Mouse (Mus musculus): ENCODE results near the gene Wrap53.
A peak's percentile ranks its signal among the peaks of the same experiment; 100 is the strongest.
"Not testable (repeated sequence)": the region's sequence is repeated elsewhere in the genome, so short reads cannot be mapped to it uniquely, and the experiment has no call there.

Wrap53 gene

DNA sequence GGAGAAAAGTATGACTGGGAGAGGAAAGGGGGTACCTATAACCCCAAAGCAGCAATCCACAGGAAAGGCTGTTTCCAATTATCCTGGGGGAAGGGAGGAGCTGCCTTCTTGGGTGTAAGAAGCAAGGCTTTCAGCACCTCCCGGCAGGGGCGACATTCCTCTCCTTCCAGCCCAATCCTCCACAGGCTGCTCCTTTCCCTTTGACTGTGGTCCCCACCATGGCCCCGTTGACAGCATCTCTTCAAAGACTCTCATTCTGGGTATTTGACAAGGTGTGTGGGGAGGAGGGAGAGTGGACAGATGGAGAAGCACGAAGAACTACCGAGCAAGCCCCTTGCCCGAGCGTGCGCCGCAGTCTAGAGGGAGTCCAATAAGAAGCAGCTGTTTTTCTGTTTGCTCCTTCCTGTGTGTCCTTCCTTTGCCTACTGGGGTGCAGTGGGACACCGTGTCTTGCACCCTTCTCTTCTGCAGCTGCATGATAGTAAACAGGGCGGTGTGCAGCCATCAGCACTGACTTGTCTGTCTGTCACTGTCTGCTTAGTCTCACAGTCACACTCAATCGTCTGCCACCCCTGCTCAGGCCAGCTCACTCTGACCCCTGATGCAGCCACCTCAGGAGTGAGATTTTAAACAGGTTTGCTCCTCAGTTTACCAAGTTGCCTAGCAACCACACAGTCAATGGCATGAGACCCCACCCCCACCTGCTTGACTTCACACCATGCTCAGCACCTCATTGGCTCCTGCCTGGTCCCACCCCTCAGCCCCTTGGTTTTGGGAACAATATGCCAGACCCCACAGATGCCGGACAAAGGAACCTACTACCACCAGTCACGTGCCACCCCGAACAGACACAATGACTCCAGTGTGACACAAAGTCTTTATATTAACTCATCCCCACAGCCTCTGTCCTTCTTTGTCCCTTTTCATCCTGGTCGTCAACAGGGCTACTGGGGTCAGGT lies 18.9 kb downstream of the Wrap53 start:
- no peak for DNase-seq

DNA sequence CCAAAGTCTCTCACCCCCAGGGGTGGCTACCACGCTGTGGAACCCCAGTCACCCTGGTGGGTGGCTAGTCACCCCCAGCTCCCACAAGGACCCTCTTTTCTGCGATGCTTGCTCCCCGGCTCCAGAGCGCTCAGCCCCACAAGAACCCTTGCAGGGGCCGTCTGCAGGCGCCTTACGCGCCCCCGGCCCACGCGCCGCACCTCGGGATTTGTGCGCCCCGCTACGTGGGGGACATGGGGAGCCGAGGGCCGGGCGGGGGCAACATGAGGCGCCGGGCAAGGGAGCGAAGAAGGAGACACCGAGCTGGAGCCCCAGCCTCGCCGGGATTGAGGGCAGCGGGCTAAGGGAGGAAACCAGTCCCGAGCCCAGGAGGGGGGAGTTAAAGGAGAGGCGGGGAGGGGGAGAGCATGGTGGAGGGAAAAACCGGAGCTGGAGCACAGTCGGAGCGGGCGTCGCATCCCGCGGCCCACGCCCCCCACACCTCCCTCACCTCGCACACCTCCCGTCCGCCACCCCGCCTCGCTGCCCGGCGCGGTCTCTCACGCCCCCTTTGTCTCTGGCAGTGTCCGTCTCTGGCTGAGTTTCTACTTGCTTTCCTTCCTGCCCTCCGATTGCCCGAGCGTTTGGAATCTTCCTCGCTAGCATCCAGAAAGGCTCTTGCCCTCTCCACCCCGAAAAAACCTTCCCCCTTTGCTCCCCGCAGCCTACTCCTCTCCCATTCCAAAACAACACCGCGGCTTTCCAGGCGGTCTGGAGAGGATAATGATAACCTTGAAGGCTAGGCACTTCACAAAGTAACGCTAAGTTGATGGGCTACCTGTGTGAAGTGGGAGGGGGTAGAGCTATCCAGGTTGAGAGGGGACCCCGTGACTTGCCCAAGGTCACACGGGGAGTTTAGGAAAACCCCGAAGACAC lies 19.9 kb downstream of the Wrap53 start, which contains the start of gene Efnb3:
Gene Efnb3, minus strand, starts transcription at position 355 of the 915 bp plus-strand sequence.
- DNase-seq, result peak; percentile 5

DNA sequence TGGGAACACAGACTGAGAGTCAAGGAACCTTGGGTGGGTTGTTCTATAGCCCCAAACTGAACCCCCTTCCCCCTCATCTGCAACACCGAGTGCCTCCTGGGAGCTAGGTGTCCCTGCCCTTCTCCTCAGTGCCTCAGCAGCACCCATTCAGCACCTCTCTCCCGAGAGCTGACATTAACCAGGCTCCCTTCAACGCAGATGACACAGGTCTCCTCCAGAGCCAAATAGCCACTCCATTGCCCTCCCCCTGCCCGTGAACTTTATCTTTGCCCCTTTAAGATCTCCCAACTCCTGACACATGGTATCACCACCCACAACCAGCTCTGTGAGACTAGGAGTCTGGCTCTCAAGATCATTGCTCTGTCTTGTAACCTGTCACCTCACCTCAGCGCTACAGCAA lies 20.9 kb downstream of the Wrap53 start:
- no peak for DNase-seq

DNA sequence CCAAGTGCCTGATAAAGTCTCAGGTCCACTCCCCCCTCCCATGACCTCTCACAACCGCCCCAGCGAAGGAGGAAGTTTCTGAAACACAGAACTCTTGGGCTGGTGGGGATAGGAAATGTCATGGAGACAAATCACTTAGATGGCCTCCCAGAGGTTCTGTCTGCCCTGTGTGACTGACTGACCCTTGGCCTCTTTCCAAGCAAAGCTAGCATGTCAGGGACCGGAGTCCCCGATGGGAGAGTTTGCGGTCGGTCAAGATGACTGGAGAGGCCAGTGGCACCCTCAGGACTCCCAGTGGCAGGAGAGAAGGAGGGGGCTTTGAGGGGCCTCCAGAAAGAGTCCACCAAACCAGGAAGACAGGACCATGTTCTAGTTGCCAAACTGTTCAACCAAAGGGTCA lies 21.3 kb downstream of the Wrap53 start:
- DNase-seq, result no peak

DNA sequence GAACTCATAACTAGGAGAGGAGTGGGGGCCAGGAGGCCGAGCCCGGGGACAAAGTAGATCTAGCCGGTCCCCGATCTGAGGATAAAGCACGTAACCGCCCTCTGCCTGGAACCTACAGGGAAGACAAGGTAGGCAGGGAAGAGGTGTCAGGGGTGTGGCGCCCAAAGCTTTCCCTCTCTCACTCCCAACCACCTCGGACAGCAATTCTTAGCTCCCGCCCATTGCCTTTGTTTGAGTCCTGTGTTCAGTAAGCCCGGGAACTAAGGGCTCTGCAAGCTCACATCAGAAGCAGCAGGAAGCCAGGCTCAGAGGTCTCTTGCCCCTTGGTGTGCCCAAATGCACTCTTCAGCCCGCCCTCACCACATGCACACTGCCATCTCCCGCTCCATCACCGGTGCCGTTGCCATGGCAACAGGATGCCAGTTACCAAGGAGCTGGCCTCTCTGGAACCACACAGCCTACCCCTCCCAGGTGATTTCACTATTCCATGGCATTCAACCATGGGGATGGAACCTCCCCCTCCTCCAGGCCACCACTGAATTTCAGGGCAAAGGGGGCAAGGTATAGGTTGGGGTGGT lies 22.6 kb downstream of the Wrap53 start:
- DNase-seq, result no peak

DNA sequence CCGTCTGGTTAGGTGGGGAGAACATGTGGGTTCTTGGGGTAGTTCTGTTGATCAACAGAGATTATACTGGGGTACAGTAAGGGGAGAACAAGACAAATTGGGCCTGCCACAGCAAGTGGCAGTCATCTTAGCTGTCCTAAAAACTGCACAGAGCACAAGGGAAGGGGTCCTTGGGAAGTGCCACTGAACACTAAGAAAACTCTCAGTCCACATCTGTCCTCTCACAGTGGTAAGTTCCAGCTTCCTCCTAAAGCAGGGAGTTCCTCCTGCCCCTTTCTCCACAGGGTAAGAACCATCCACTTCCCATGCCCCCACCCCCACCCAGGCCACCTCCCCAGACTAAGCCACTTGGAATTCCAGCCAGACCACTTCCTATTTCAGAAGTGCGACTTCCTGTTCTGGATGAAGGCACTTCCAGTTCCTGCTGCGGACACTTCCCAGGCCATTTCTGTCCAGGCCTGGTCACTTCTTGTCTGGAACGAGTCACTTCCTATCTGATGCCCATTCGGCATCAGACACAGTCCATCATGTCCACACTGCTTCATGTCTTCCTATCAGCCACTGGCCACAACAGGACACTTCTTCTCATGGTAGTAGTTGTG lies 25.4 kb downstream of the Wrap53 start:
- DNase-seq, result no peak

DNA sequence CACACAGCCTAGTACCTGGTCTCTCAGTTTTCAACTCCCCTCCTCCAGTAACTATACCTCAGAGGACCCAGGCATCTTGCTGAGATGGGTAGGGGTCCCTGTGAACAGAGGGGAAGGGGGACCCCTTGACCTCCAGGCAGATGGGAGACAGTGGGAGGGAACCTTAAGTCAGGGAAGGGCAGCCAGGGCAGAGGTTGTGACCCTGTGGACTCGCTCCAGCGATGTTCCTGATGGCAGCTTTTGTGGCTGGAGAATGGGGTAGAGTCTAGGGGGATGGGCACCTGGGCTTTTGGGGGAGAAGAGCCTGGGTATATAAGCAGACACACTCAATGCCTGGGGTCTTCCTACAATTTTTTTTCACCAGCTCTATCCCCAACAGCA lies 26.7 kb downstream of the Wrap53 start:
- no peak for DNase-seq

DNA sequence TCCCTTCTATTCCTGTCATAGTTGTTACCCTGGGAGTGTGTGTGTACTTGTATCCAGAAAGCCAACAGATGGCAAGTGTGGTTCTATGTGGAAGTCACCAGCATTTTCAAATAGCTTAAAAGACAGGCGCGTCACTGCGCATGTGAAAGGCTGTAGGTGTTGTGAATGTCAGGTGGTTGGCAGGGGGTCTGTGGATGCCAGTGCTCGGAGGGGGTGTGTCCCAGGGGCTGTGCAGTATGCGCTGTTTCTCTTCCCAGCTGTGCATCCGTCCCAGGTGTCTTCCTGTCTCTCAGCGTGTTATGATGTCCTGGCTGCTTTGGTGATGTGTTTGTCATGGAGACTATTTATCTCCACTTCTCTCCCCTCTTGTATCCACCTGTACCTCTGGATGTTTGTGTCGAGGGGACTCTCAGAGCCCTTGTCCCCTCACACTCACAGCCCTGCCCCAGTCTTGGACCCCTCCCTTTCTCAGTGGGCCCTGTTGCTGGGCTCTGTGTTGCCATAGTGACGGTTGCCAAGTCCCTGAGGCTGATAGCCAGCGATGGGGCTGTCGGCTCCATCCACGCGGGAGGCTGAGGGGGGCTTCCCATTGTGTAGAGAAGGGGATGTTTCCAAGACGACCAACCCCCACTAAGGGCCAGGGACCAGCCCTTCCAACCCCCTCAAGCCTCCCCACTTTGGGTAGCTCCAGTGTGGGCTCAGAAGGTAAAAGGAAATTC lies 27.3 kb downstream of the Wrap53 start:
- no peak for DNase-seq

DNA sequence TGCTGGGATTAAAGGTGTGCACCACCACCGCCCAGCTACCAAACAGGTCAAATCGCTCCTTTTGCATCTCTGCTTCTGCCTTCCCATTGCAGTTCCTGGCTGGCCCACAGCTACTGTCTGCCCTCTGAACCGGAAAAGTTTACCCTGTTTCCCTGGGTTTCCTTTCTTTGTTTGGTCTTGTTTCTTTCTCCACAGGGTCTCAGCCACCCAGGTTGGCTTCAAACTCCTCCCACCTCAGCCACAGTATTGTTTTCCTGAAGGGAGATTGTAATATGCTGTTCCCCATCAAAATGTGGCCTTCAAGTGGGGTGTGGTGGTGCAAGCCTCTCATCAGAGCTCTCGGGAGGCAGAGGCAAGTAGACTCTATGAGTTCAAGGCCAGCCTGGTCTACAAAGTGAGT lies 28.7 kb downstream of the Wrap53 start:
- DNase-seq, result no peak

DNA sequence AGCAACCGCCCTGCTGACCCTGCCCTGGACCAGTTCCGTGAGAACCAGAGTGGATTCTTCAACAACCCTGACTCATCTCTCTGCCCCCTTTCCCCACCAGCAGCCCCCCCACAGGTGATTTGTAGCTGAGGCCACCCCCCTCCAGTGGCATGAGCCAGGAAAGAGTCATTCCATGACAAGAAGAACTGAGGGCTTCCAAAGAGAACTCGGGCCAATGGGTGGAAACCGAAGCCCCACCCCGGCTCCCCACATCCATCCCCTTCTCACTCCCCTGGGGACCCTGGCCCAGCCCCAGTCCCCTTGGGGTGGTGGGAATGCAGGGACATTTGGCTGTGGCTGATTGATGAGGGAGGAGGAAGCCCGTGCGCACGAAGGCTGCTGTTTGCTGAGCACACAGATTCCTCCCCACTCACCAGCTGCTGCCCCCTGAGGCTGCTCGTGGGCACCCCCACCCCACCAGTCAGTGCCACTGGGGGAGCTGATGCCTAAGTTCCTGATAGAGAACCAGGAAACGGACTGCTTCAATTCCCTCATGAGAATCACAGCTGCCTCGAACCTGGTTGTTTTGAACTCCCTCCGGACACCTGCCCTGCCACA lies 30.9 kb downstream of the Wrap53 start, which contains the start of gene Dnah2:
Gene Dnah2, minus strand, starts transcription at position 51 of the 597 bp plus-strand sequence.
- DNase-seq, result no peak

DNA sequence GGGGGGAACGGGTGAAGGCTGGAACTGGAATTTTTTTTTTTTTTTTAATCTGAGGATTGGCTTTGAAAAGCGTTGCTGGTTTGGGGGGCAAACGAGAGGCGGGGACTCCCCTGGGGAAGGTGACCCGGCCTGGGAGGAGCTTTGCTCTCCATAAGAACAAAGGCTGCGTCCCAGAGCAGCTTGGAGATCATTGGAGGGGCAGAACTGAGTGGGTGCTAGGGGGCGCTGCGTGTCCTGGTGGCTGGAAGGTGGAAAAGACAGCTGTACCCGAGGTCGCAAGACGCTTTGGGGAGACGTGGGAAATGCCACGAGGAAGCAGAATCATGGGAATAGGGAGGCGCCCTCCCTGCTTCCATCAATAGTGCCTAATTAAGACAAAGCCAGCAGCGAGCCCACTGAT lies 33.0 kb downstream of the Wrap53 start:
- peak; percentile 53 for DNase-seq

DNA sequence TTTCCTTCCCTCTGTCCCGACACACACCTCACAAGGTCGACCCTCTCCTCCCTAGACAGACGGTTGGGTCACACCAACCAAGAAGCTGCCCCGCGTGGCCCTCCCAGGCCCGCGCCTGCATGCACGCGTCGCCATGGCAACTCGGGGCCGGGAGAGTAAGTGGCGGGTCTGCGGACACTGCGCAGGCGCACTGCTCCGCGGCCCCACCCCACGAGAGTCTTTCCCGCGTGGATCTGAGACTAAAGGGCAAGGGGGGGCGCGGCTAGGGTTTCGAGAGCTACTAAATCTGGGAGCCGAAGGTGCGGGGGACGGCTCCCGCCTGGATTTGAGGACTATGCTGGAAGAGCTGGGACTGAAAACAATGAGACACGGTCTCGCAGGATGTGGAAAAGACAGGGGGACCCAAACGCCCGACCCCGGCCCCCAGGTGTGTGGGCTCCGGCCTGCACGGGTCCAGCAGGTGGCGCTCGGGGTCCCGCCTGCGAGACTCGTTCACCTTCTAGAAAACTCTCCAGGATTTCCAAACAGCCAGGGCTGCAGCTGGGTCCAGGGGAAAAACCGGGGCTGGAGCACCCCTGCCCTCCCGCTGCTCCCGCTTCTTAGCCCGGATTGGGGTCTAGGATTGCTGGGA lies 33.5 kb downstream of the Wrap53 start:
- DNase-seq, result peak; percentile 80

DNA sequence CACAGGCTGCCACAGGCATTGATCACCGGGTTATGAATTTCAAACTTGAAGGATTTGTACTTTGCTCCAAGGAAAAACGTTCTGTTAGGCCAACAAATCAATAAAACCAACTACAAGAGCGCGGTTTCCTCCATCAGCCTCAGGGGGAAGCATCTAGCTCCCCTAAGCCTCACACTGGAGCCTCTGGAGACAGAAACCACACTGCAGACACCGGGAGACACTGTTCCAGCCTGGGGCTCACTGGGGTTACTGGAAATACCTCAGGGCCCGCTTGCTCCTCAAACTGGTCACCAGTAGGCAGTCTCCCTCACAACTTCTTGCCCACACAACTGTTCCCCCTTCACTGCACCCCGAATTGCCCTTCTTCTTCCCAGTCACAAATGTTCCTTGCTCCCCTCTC lies 34.1 kb downstream of the Wrap53 start:
- DNase-seq, result no peak

DNA sequence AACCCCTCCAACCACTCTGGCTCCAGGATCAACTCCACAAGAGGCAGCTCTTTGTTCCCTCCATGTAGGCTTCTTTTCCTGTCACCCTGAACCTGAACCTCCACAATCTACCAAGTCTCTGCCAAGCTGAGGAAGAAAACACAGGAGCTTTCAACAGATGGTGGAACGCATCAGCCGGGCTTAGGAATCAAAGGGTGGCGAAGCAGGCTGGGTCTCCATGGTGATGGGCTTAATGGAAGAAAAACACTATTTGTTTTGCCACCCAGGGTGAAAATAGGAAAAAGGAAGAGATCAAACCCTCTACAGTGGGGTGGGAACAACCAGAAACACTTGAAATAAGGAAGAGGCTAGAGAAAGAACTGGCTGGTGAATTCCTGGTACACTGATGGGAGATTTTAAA lies 36.5 kb downstream of the Wrap53 start:
- no peak for DNase-seq

DNA sequence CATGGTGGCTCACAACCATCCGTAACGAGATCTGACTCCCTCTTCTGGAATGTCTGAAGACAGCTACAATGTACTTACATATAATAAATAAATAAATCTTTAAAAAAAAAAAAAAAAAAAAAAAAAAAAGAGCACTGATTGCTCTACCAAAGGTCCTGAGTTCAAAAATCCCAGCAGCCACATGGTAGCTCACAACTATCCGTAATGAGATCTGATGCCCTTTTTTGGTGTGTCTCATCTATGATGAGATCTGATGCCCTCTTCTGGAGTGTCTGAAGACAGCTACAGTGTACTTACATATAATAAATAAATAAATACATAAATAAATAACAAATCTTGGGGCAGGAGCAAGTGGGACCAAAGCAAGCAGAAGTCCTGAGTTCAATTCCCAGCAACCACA lies 38.3 kb downstream of the Wrap53 start:
- not testable (repeated sequence) for DNase-seq

DNA sequence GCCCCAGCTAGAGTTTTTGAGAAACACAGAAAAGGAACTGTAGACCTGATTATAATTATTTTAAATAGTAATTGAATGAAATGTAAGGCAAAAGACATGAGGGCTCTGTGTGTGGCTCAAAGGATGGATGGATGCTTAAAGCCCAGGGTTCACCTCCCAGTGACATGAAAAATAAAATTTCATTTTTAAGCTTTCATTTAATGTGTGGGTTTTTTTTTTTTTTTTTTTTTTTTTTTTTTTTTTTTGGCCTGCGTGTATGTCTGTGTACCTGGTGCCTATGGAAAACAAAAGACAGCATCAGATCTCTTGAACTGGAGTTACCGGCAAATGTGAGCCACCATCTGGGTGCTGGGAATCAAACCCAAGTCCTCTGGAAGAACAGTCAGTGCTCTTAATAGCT lies 39.4 kb downstream of the Wrap53 start:
- DNase-seq, result no peak

DNA sequence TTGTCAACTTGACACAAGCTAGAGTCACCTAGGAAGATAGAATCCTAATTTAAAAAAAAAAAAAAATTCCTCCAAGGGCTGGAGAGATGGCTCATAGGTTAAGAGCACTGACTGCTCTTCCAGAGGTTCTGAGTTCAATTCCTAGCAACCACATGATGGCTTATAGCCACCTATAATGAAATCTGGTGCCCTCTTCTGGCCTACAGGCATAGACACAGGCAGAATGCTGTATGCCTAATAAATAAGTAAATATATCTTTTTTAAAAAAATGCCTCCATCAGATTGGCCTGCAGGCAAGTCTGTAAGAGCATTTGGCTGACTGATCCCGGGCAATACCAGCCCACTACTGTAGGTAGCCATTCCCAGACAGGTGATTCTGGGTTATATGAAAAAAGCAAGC lies 45.1 kb downstream of the Wrap53 start:
- no peak for DNase-seq

DNA sequence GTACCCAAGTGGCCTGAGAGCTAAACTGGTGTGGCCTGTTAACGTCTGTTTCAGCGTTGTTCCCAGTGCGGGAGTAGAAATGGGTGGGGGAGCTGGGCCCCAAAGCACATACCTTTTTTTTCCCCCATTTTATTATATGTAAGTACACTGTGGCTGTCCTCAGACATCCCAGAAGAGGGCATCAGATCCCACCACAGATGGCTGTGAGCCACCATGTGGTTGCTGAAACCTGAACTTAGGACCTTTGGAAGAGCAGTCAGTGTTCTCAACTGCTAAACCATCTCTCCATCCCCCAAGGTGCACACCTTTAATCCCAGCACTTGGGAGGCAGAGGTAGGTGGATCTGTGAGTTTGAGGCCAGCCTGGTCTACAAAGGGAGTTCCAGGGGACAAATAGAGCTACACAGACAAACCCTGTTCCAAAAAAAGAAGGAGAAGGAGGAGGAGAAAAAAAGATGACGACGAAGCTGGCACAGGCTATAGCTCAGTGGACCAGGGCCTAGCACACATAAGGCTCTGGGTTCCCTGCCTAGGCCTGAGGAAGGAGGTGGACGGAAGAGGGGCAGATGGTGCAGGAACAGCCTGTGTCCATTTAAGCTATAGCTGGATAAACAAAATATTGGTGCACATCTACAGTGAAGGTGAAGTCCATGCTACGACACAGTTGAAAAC lies 47.4 kb downstream of the Wrap53 start:
- DNase-seq, result no peak

DNA sequence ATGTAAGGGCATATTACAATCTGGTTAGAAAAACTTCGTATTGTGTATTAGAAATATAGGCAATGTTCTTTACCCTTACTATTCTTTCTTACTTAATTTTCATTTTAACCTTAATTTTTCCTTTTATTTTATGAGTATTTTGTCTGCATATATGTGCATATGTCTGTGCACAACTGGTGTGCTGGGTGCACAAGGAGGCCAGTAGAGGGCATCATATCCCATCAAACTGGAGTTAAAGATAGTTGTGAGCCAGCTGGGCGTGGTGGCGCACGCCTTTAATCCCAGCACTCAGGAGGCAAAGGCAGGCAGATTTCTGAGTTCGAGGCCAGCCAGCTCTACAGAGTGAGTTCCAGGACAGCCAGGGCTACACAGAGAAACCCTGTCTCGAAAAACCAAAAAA lies 49.3 kb downstream of the Wrap53 start:
- DNase-seq, result not testable (repeated sequence)

DNA sequence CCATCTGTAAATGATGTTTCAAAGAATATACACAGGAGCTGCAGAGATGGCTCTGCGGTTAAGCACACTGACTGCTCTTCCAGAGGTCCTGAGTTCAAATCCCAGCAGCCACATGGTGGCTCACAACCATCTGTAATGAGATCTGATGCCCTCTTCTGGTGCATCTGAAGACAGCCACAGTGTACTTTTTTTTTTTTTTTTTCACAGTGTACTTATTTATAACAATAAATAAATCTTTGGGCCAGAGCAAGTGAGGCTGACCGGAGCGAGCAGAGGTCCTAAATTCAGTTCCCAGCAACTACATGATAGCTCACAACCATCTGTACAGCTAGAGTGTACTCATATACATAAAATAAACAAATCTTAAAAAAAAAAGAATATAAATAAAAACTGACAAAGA lies 49.8 kb downstream of the Wrap53 start:
- not testable (repeated sequence) for DNase-seq

DNA sequence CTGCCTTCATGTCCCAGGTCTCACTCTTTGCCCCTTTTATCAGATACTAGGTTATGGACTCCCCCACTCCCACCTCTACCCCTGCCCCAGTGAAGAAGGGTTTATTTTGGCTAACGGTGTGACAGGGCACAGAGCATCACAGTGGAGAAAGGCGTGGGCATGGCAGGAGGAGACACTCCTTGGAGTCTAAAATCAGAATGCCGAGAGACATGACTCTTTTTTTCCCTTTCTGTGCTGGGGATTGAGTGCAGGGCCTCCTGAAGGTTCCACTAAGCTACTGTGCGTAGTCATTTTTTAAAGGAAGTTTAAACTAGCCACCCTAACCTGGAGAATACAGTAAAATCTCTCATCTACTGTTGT lies 52.0 kb downstream of the Wrap53 start:
- DNase-seq, result no peak
